Mouse (Mus musculus) midbrain, embryonic 14.5 days (tissue): ENCODE measurements around the gene Stk31. TPM values are rescaled to one million over a fixed set of nuclear protein-coding genes. Genes with fewer than 3 reads are reported as not detected.
"Not testable (repeated sequence)": the region's sequence is repeated elsewhere in the genome, so short reads cannot be mapped to it uniquely, and the experiment has no call there.

ENCODE experiments used
- ATAC-seq: fragments of 200-750 bp; cut with Nextera tagmentation; 2 replicates; pipeline ENCODE4 v1.8.0; 2017; ENCODE audit warnings: moderate number of reproducible peaks, moderate library complexity; ENCODE audit not compliant: low FRiP score, low TSS enrichment
- DNase-seq: peaks from one replicate; pipeline ENCODE4 v3.0.0-alpha.2; 2015
- H3K27ac ChIP-seq: fragments of 300-500 bp; sonication (generic); replicated peaks from 2 replicates; pipeline ENCODE4 v1.5.1; 2014; ENCODE audit warnings: mild to moderate bottlenecking, low read depth, low read length, moderate library complexity
- H3K27me3 ChIP-seq: fragments of 300-500 bp; sonication (generic); 2 replicates; pipeline ENCODE4 v1.6.1; 2014; ENCODE audit warnings: low read length, control low read depth, mixed read lengths; ENCODE audit not compliant: control insufficient read depth, insufficient read depth
- H3K36me3 ChIP-seq: fragments of 300-500 bp; sonication (generic); 2 replicates; pipeline ENCODE4 v1.6.1; 2014; ENCODE audit warnings: low read length, control low read depth; ENCODE audit not compliant: control insufficient read depth, insufficient read depth
- H3K4me1 ChIP-seq: fragments of 300-500 bp; sonication (generic); 2 replicates; pipeline ENCODE4 v1.6.1; 2014; ENCODE audit warnings: mild to moderate bottlenecking, antibody characterized with exemption, low read length, control low read depth; ENCODE audit not compliant: control insufficient read depth, insufficient read depth
- H3K4me2 ChIP-seq: fragments of 300-500 bp; sonication (generic); 2 replicates; pipeline ENCODE4 v1.6.1; 2014; ENCODE audit warnings: mild to moderate bottlenecking, low read length, moderate library complexity
- H3K4me3 ChIP-seq: fragments of 300-500 bp; sonication (generic); replicated peaks from 2 replicates; pipeline ENCODE4 v1.5.1; 2014; ENCODE audit warnings: low read depth, low read length
- H3K9ac ChIP-seq: fragments of 300-500 bp; sonication (generic); replicated peaks from 2 replicates; pipeline ENCODE4 v1.6.1; 2014; ENCODE audit warnings: mild to moderate bottlenecking, low read length, moderate library complexity
- H3K9me3 ChIP-seq: fragments of 300-500 bp; sonication (generic); 2 replicates; pipeline ENCODE4 v1.6.1; 2016; ENCODE audit warnings: low read length, control low read depth, mixed read lengths; ENCODE audit not compliant: control insufficient read depth
- WGBS: fragments of 180-500 bp; shearing (Covaris S2); extraction: QIAGEN DNeasy Blood & Tissue Kit; methylation state at CpG from one replicate; pipeline ENCODE4 v1.1.7; 2014; 5-methylcytosine and 5-hydroxymethylcytosine counted together
- polyA plus RNA-seq: library from polyadenylated mRNA; unstranded; fragments of >200 nt; fragmentation: Nextera tagmentation; extraction: Ambion mirVana; gene quantifications from 2 replicates; pipeline ENCODE4 v1.2.1, GENCODE M21; 2014

Stk31 gene
- polyA plus RNA-seq, 1 experiment from 2014 or later: not detected

DNA sequence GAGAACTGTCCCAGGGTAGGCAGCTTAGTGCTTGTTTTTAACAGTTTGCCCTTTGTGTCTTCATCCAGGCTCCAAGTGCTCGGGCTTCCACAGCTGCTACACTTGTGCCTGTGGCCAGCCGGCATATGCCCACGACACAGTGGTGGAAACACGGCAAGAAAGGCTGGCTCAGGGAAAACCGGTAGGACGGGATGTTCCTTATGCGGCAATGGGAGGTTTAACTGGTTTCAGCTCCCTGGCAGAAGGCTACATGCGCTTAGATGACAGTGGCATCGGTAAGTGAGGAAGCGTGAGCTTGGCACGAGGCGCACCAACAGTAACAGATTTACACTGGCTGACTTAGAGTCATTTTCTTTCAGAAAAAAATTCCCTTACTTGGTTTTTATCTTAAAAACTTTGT lies 17.1 kb upstream of the Stk31 start:
- H3K4me3 ChIP-seq: no peak overlapping the region

DNA sequence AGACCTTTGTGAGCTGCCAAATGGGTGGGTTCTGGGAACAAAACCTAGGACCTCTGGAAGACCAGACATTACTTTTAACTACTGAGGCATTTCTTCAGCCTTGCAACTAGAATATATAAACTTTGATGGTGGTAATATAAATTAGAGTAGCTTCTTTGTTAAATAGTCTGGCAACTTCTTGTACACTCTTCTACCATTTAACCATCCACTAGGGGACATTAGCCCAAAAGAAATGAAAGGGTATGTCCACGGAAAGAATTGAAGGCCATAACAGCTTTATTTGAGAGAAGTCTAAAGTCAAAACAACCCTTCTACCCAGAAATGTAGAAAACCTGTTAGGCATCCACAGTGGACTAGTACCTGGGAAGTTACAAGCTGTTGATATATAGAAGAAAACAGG lies 1.1 kb upstream of the Stk31 start:
- no peak overlapping the region for H3K4me3 ChIP-seq
- no peaks in the 10 kb centered on the region for H3K36me3 ChIP-seq
- DNase-seq: no peak
- H3K27ac ChIP-seq: no peak overlapping the region
- H3K4me2 ChIP-seq: no peak overlapping the region
- no peaks in the 10 kb centered on the region for H3K9me3 ChIP-seq
- ATAC-seq: no peak
- H3K27me3 ChIP-seq: no peaks in the 10 kb centered on the region
- no peaks in the 10 kb centered on the region for H3K4me1 ChIP-seq
- WGBS: 61% methylated on average over 1 of the region's 1 CpGs
- H3K9ac ChIP-seq: no peak overlapping the region

More for the DNA sequence above, 17.1 kb upstream of the Stk31 start:
- Histone ChIP-seq H3K27ac (no peak overlapping the region), H3K9me3 (no peaks in the 10 kb centered on the region), H3K36me3 (no peaks in the 10 kb centered on the region), H3K4me1 (no peaks in the 10 kb centered on the region), H3K27me3 (no peaks in the 10 kb centered on the region), H3K9ac (no peak overlapping the region), H3K4me2 (no peak overlapping the region)
- WGBS: 76% methylated on average over 12 of the region's 12 CpGs
- DNase-seq: no peak
- no peak for ATAC-seq

DNA sequence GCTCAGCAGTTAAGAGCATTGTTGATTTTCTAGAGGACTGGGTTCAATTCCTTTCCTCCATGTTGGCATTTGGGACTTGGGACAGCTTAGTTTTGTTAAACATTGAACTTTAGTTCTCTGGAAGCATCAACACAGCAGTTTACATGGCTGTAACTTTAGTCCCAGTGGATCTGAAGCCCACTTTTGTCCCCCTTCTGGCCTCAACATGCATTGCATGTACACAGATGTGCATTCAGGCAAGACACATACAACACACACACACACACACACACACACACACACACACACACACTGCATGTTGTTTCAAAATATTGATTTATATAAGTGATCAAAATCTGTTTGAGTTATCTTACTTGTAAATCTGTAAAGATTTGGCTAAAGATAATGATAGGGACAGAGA lies 2.1 kb downstream of the Stk31 start:
- no peaks in the 10 kb centered on the region for H3K9me3 ChIP-seq
- H3K9ac ChIP-seq: no peak overlapping the region
- no peaks in the 10 kb centered on the region for H3K4me1 ChIP-seq
- DNase-seq (peak; percentile 67), ATAC-seq (no peak)
- no peak overlapping the region for H3K27ac ChIP-seq
- H3K4me2 ChIP-seq: no peak overlapping the region
- H3K36me3 ChIP-seq: no peaks in the 10 kb centered on the region
- H3K4me3 ChIP-seq: no peak overlapping the region
- no peaks in the 10 kb centered on the region for H3K27me3 ChIP-seq

DNA sequence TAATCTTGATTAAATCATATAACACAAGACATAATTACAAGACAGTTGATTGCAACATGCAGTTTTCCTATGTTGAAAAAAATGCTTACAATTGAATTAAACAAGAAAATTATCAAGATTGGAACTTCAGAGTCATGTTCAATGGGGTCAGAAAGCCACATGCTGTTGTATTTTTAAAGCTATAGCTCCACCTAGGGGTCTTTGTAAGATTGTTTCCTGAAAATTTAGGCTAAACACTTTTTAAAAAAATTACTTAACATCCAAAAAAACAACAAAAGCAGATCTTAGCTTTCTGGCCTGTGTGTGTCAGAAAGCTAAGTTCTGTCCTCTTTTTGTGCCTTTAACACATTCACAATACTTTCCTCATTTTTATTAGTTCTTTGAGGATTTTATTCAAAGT lies 3.0 kb downstream of the Stk31 start:
- Histone ChIP-seq H3K4me3 (no peak overlapping the region), H3K36me3 (no peaks in the 10 kb centered on the region), H3K9ac (no peak overlapping the region), H3K4me2 (no peak overlapping the region), H3K27ac (no peak overlapping the region), H3K4me1 (no peaks in the 10 kb centered on the region), H3K27me3 (no peaks in the 10 kb centered on the region), H3K9me3 (no peaks in the 10 kb centered on the region)
- peak; percentile 80 for DNase-seq
- ATAC-seq: no peak

DNA sequence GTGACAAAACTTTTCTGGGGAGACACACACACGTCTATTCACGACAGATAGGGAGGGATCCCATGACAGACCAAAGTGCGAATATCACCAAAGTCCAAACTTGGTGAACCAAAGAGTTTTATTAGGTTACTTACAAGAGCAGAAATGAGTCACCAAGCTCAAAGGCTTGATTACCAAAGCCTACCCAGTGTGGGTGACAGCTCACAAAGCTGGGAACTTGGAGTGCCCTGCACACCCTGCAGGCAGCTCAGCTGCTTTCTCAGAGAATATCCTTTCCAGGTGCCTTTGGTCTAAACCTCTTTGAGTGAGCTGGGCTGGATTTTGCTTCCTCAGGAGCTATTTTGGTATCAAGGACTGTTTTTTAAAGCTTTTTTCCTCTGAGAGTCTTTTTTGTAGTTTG lies 15.4 kb downstream of the Stk31 start:
- Histone ChIP-seq H3K27me3 (no peaks in the 10 kb centered on the region), H3K4me1 (no peaks in the 10 kb centered on the region), H3K9me3 (no peaks in the 10 kb centered on the region), H3K9ac (no peak overlapping the region), H3K4me3 (no peak overlapping the region), H3K4me2 (no peak overlapping the region), H3K27ac (no peak overlapping the region), H3K36me3 (no peaks in the 10 kb centered on the region)
- WGBS: 88% methylated on average over 3 of the region's 3 CpGs
- ATAC-seq: no peak
- DNase-seq: no peak

DNA sequence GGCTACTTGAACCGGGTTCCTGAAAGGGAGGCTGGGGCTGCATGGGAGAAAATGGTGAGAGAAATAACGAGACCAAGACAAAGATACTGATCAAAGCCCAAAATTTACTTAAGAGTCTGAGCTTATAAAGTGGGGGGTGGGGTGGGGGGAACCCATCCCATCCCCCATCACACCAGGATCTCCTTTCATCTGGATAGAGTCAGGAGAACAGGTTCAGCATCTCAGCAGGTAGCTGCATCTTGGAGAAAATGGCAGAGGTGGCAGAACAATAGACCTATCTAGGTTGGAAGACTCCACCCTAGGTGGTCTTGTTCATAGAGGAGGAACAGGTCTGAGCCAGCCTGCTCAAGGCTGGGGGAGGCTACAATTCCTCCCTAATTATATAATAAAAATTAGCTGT lies 17.6 kb downstream of the Stk31 start:
- H3K9me3 ChIP-seq, H3K27ac ChIP-seq, H3K4me3 ChIP-seq, H3K27me3 ChIP-seq, DNase-seq, H3K36me3 ChIP-seq, ATAC-seq, H3K9ac ChIP-seq, H3K4me1 ChIP-seq, H3K4me2 ChIP-seq: not testable (repeated sequence)
- 71% methylated on average over 2 of the region's 2 CpGs for whole genome bisulfite sequencing

DNA sequence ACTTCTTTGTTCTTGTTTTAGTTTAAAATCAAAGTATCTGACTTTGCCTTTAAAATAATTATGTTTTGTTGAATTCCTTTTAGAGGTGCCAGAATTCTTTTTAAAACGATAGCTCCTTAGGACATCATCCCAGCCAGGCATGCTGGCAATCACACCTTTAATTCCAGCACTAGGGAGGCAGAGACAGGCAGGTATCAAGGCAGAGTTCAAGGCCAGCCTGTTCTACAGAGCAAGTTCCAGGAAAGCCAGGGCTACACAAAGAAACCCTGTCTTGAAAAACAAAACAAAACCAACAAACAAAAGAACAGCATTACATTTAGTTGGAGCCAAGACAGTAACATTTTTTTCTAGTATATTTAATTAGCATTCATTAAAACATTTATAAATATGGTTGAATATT lies 20.6 kb downstream of the Stk31 start:
- 90% methylated on average over 1 of the region's 1 CpGs for WGBS

DNA sequence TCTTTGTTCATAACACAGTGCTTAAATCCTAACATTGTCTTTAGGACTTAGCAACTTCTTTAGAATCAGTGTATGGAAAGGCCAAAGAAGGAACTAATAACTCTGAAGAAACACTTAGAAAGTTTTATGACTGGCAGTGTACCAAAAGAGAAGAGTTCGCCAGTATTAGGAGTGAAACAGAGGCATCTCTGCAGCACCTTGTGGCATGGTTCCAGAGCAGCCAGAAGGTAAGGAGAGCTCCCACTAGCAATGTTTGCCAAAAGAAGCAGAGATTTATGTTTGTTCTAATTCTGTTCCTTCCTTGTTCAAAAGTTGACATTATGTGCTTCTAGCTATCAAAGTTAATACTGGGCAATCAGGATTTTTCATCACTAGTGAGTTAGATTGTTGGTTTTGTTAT lies 41.9 kb downstream of the Stk31 start:
- ATAC-seq (no peak), DNase-seq (no peak)
- 77% methylated on average over 1 of the region's 1 CpGs for WGBS

More for the DNA sequence above, 20.6 kb downstream of the Stk31 start:
- H3K27ac ChIP-seq: no peak overlapping the region
- no peak for ATAC-seq
- H3K4me1 ChIP-seq: no peaks in the 10 kb centered on the region
- no peak overlapping the region for H3K4me2 ChIP-seq
- no peaks in the 10 kb centered on the region for H3K9me3 ChIP-seq
- no peaks in the 10 kb centered on the region for H3K36me3 ChIP-seq
- no peaks in the 10 kb centered on the region for H3K27me3 ChIP-seq
- H3K4me3 ChIP-seq: no peak overlapping the region
- DNase-seq: no peak
- no peak overlapping the region for H3K9ac ChIP-seq

DNA sequence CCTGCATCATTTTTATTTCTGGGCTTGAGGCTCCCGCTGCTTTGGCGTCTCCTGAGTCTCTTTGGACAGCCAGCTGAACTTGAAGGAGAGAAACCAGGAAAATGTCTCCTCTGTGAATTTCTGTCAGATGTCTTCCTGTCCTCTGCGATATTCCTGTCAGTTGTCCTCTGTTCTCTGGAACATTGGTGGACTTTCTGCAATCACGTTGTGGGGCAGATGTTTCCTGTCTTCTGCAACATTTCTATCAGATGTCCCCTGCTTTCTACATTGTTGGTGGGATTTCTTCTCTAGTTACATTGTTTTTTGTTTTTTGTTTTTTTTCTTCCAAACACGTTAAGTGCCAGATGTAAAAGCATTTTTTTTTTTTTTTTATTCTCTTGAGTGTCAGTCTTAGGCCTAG lies 62.7 kb downstream of the Stk31 start:
- H3K27me3 ChIP-seq: no peaks in the 10 kb centered on the region
- 91% methylated on average over 5 of the region's 5 CpGs for WGBS
- no peak overlapping the region for H3K9ac ChIP-seq
- no peak overlapping the region for H3K4me3 ChIP-seq
- ATAC-seq (no peak), DNase-seq (no peak)
- no peaks in the 10 kb centered on the region for H3K36me3 ChIP-seq
- no peaks in the 10 kb centered on the region for H3K4me1 ChIP-seq
- no peak overlapping the region for H3K27ac ChIP-seq
- no peak overlapping the region for H3K4me2 ChIP-seq
- no peaks in the 10 kb centered on the region for H3K9me3 ChIP-seq

More for the DNA sequence above, 41.9 kb downstream of the Stk31 start:
- no peak overlapping the region for H3K4me2 ChIP-seq
- no peak overlapping the region for H3K27ac ChIP-seq
- H3K4me1 ChIP-seq: no peaks in the 10 kb centered on the region
- H3K36me3 ChIP-seq: no peaks in the 10 kb centered on the region
- H3K9ac ChIP-seq: no peak overlapping the region
- H3K9me3 ChIP-seq: no peaks in the 10 kb centered on the region
- no peaks in the 10 kb centered on the region for H3K27me3 ChIP-seq
- no peak overlapping the region for H3K4me3 ChIP-seq
